Mouse (Mus musculus): ENCODE measurements around the gene Rnase4. TPM values are rescaled to one million over a fixed set of nuclear protein-coding genes. Genes with fewer than 3 reads are reported as not detected.
"Not testable (repeated sequence)": the region's sequence is repeated elsewhere in the genome, so short reads cannot be mapped to it uniquely, and the experiment has no call there.

Gene Rnase4
- polyA plus RNA-seq, 1 experiment = 35.1 TPM

- no peak overlapping the region for H3K4me3 ChIP-seq (ENCODE audit: insufficient read depth, low read depth, low read length)
- WGBS = 87% methylated on average over 9 of the region's 9 CpGs
- no peak for DNase-seq
- H3K27me3 ChIP-seq (replicated peaks; ENCODE audit: control insufficient read depth, insufficient read depth, low read length) = no peaks in the 10 kb centered on the region
- H3K27ac ChIP-seq (ENCODE audit: insufficient read depth, low read depth, low read length) = no peak overlapping the region
- no peaks in the 10 kb centered on the region; the same call in 1 of the 2 replicates for H3K4me1 ChIP-seq (ENCODE audit: control insufficient read depth, insufficient read depth, low read length)
- H3K36me3 ChIP-seq (ENCODE audit: control insufficient read depth, insufficient read depth, low read length) = no peaks in the 10 kb centered on the region
- TF ChIP-seq POLR2A (IDR thresholded peaks at IDR 0.05; ENCODE audit: low read depth, low read length) (no peak), CTCF (conservative IDR thresholded peaks at IDR 0.05; ENCODE audit: insufficient read depth, insufficient read length, low read depth, low read length) (no peak)
These were observed 4.0 kb downstream of the Rnase4 start for GRCm38 (mm10) chr14:51094921-51095320.

- no peak for TF ChIP-seq CTCF (conservative IDR thresholded peaks at IDR 0.05; ENCODE audit: insufficient read depth, insufficient read length, low read depth, low read length)
- peak; percentile 76 for DNase-seq
- no peaks in the 10 kb centered on the region; the same call in 1 of the 2 replicates for H3K4me1 ChIP-seq (ENCODE audit: control insufficient read depth, insufficient read depth, low read length)
- no peaks in the 10 kb centered on the region for H3K36me3 ChIP-seq (ENCODE audit: control insufficient read depth, insufficient read depth, low read length)
- no peak overlapping the region for H3K27ac ChIP-seq (ENCODE audit: insufficient read depth, low read depth, low read length)
- H3K4me3 ChIP-seq (ENCODE audit: insufficient read depth, low read depth, low read length) = no peak overlapping the region
- WGBS = 33% methylated on average over 9 of the region's 9 CpGs
- no peaks in the 10 kb centered on the region for H3K27me3 ChIP-seq (replicated peaks; ENCODE audit: control insufficient read depth, insufficient read depth, low read length)
These were observed 5.1 kb downstream of the Rnase4 start for GRCm38 (mm10) chr14:51095736-51096524.

DNA sequence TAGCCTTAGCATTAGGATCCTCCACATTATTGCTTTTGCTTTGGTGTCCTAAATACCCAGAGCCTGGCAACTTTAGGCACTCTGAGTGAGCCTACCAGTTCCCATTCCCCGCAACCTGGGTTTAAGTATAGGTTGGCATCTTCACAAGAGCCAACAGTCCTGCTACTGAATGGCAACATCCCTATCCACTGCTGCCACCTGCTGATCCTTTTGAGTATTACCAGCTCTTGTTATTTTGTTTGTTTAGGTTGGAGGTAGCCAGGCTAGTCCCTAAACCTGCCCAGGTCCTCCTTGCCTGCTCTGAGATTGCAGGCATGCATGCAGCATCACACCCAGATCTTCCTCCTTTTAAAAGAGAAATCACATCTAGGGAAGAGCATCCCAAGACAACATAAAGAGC, 7.4 kb downstream of the Rnase4 start:
- peak; percentile 91 for DNase-seq
- WGBS = 12% methylated on average over 1 of the region's 1 CpGs
- not testable (repeated sequence) for H3K4me3 ChIP-seq (ENCODE audit: insufficient read depth, low read depth, low read length); H3K27ac ChIP-seq (ENCODE audit: insufficient read depth, low read depth, low read length); H3K27me3 ChIP-seq (replicated peaks; ENCODE audit: control insufficient read depth, insufficient read depth, low read length); H3K4me1 ChIP-seq (ENCODE audit: control insufficient read depth, insufficient read depth, low read length); H3K36me3 ChIP-seq (ENCODE audit: control insufficient read depth, insufficient read depth, low read length)
- TF ChIP-seq CTCF (conservative IDR thresholded peaks at IDR 0.05; ENCODE audit: insufficient read depth, insufficient read length, low read depth, low read length) = peak; percentile 60

DNA sequence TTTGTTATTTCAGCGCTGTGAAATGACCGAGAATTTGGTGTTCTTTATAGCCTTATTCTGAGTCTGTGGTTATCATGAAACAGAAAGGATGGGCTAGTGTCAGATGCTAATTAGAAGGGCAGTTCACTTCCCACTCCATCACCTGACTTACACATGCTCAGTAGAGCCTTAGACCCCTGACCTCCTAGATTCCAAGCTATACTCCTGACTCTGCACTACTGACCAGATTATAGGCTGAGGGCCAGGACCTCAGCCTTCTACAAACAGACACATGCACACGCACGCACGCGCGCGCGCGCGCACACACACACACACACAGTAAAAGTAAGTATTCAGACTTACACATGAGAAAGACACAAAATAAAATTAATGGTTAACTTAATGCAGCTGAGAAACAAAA, 8.0 kb downstream of the Rnase4 start:
- Histone ChIP-seq H3K27ac (ENCODE audit: insufficient read depth, low read depth, low read length) (no peak overlapping the region), H3K36me3 (ENCODE audit: control insufficient read depth, insufficient read depth, low read length) (no peaks in the 10 kb centered on the region), H3K4me3 (ENCODE audit: insufficient read depth, low read depth, low read length) (no peak overlapping the region), H3K27me3 (replicated peaks; ENCODE audit: control insufficient read depth, insufficient read depth, low read length) (no peaks in the 10 kb centered on the region), H3K4me1 (ENCODE audit: control insufficient read depth, insufficient read depth, low read length) (no peaks in the 10 kb centered on the region; the same call in 1 of the 2 replicates)
- TF ChIP-seq POLR2A (IDR thresholded peaks at IDR 0.05; ENCODE audit: low read depth, low read length) (no peak), CTCF (conservative IDR thresholded peaks at IDR 0.05; ENCODE audit: insufficient read depth, insufficient read length, low read depth, low read length) (no peak)
- DNase-seq = no peak
- WGBS = 79% methylated on average over 11 of the region's 11 CpGs

DNA sequence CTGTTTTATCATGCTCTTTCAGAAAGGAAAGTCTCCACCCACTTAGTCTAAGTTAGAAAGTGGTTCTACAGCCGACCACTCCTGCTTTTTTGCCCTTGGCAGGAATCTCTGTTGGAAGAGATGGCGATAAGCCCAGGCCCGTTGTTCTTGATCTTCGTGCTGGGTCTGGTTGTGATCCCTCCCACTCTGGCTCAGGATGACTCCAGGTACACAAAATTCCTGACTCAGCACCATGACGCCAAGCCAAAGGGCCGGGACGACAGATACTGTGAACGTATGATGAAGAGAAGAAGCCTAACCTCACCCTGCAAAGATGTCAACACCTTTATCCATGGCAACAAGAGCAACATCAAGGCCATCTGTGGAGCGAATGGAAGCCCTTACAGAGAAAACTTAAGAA, 10.4 kb downstream of the Rnase4 start:
- Histone ChIP-seq H3K4me3 (ENCODE audit: insufficient read depth, low read depth, low read length) (no peak overlapping the region), H3K27ac (ENCODE audit: insufficient read depth, low read depth, low read length) (no peak overlapping the region), H3K4me1 (ENCODE audit: control insufficient read depth, insufficient read depth, low read length) (no peaks in the 10 kb centered on the region), H3K36me3 (ENCODE audit: control insufficient read depth, insufficient read depth, low read length) (no peaks in the 10 kb centered on the region), H3K27me3 (replicated peaks; ENCODE audit: control insufficient read depth, insufficient read depth, low read length) (no peaks in the 10 kb centered on the region)
- TF ChIP-seq CTCF (conservative IDR thresholded peaks at IDR 0.05; ENCODE audit: insufficient read depth, insufficient read length, low read depth, low read length) (no peak), POLR2A (IDR thresholded peaks at IDR 0.05; ENCODE audit: low read depth, low read length) (no peak)
- no peak for DNase-seq
- 56% methylated on average over 9 of the region's 9 CpGs for WGBS

DNA sequence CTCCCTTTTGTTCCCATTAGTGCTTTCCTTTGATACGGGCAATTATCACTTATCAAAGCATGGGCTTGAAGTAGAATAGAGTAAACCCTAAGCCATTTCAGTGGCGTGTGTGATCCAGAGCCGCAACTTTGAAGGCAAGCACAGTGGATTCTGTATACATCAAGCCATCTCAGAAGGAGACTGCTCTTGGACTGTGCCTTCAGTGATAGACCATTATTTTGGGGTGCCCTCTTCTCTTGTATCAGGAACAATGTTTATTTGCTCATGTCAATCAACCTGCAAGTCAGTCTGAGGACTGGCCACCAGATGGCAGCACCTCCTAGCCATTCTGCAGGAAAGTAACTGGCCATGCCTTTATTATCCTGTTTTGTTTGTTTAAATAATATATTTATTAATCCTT, 12.3 kb downstream of the Rnase4 start:
- DNase-seq = peak; percentile 69
- Histone ChIP-seq H3K4me3 (ENCODE audit: insufficient read depth, low read depth, low read length) (no peak overlapping the region), H3K36me3 (ENCODE audit: control insufficient read depth, insufficient read depth, low read length) (no peaks in the 10 kb centered on the region), H3K27ac (ENCODE audit: insufficient read depth, low read depth, low read length) (no peak overlapping the region), H3K27me3 (replicated peaks; ENCODE audit: control insufficient read depth, insufficient read depth, low read length) (no peaks in the 10 kb centered on the region), H3K4me1 (ENCODE audit: control insufficient read depth, insufficient read depth, low read length) (no peaks in the 10 kb centered on the region)
- TF ChIP-seq CTCF (conservative IDR thresholded peaks at IDR 0.05; ENCODE audit: insufficient read depth, insufficient read length, low read depth, low read length) = peak; percentile 83
- no peak for TF ChIP-seq POLR2A (IDR thresholded peaks at IDR 0.05; ENCODE audit: low read depth, low read length)
- WGBS = 77% methylated on average over 3 of the region's 3 CpGs

GRCm38 (mm10) chr14:51104366-51104765, 13.5 kb downstream of the Rnase4 start:
- no peak for DNase-seq
- Histone ChIP-seq H3K4me1 (ENCODE audit: control insufficient read depth, insufficient read depth, low read length) (no peaks in the 10 kb centered on the region), H3K27me3 (replicated peaks; ENCODE audit: control insufficient read depth, insufficient read depth, low read length) (no peaks in the 10 kb centered on the region), H3K36me3 (ENCODE audit: control insufficient read depth, insufficient read depth, low read length) (no peaks in the 10 kb centered on the region), H3K27ac (ENCODE audit: insufficient read depth, low read depth, low read length) (no peak overlapping the region), H3K4me3 (ENCODE audit: insufficient read depth, low read depth, low read length) (no peak overlapping the region)
- 99% methylated on average over 2 of the region's 2 CpGs for WGBS
- TF ChIP-seq POLR2A (IDR thresholded peaks at IDR 0.05; ENCODE audit: low read depth, low read length) = no peak
- TF ChIP-seq CTCF (conservative IDR thresholded peaks at IDR 0.05; ENCODE audit: insufficient read depth, insufficient read length, low read depth, low read length) = no peak
